Mouse (Mus musculus) lung, postnatal 10 days (tissue): ENCODE data around the gene Sox6.

Experiments used
- DNase-seq: peaks from one replicate; pipeline ENCODE4 v3.0.0; 2021

The Sox6 gene

GRCm38 (mm10) chr7:115474115-115474514 lies 564.5 kb downstream of the Sox6 start:
- no peak for DNase-seq

DNA sequence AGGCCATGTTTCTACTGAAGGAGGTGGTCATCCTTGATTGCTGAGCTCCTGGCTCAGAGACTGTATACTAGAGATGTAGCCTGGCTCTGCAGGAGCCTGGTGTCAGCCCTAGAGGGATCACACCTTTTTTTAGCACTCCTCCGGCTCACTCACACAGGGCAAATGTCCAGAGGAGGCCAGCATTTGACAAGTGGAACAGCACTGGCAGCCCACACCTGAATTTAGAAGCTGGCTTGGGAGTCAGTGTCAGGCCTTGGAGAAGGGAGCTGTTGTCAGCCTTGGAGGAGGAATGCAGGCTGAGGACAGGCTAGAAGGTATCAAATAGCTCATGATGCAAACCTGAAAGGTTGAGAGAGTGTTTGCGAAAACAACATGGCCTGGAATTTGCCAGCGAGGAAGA lies 565.7 kb downstream of the Sox6 start:
- DNase-seq, result no peak

- DNase-seq, result no peak
Measured at GRCm38 (mm10) chr7:115471521-115471920, 567.1 kb downstream of the Sox6 start.

GRCm38 (mm10) chr7:115466811-115467210 lies 571.8 kb downstream of the Sox6 start:
- peak; percentile 28 for DNase-seq

- no peak for DNase-seq
Measured at GRCm38 (mm10) chr7:115463367-115463766, 575.2 kb downstream of the Sox6 start.

GRCm38 (mm10) chr7:115462276-115462675 lies 576.3 kb downstream of the Sox6 start:
- peak; percentile 11 for DNase-seq

DNA sequence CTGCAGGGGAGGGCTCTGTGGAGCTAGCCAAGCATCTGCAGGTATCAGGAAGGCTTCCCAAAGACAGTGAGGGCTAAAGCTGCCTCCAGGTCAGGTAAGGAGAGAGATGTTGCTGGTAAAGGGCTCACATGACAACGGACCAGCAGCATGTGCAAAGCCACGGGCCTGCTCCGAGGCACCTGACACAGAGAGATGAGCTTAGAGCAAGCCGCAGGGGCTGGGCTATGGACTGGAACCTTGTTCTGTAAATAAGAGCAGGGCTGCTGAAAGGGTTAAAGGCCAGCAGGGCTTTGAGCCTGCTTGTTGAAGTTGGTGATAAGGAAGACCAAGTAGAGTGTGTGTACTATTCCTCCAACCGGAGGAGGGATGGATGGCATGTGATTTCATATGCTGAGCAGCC lies 583.6 kb downstream of the Sox6 start:
- no peak for DNase-seq

GRCm38 (mm10) chr7:115453713-115454073 lies 584.9 kb downstream of the Sox6 start:
- no peak for DNase-seq

DNA sequence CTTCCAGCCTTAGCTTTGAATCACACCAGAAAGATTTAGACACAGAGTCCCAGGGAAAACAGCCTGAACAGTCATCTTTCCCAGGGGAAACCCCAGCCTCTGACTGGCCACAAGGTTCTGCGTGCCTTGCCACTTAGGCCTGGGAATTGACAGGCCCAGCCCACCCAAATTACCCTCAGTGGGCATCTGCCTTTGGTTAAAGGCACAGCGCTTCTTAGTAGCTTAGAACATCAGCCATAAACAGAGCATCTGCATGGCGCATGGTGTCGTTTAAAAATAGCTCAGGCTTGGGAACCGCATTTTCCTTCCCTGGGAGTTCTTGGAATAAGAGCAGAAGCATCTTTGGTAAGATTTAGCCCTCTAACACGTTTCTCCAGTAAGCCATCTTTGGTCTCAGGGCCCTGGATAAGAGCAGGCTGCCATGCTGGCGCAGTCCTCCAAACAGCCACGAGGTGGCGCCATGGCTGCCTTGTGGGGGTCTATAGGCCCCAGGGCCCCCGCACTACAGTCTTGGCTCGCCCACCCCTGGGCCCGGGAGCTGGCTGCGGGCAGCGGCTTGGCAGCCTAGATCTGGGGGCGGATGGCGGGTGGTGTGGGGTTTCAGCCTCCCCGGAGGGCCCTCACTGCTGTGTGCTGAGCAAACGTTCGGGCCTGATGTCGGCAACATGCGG lies 585.4 kb downstream of the Sox6 start:
- peak; percentile 68 for DNase-seq

GRCm38 (mm10) chr7:115450431-115451195 lies 588.0 kb downstream of the Sox6 start:
- DNase-seq, result peak; percentile 23

- no peak for DNase-seq
Measured at GRCm38 (mm10) chr7:115448403-115449025, 590.1 kb downstream of the Sox6 start.

DNA sequence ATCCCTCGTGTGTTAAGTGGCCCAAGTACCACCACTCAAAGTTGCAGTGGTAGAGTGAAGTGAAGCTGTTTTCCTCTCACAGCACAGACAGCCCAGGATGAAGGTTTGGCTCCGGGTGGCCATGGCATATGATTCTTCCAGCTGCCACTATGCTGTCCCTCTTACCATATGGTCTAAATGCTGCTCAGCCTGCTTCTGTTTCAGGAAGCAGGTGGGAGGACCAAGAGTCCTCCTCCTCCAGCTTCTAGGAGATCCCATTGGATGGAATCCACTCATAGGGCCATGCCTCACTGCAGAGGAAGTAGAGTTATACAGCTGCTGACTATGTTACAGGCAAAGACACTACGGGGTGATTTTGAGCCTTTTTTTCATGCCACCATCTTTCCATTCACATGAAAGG lies 591.5 kb downstream of the Sox6 start:
- DNase-seq, result no peak

GRCm38 (mm10) chr7:115446481-115447016 lies 592.0 kb downstream of the Sox6 start:
- peak; percentile 25 for DNase-seq

GRCm38 (mm10) chr7:115426161-115426982 lies 612.2 kb downstream of the Sox6 start:
- DNase-seq, result peak; percentile 33

- DNase-seq, result no peak
Measured at GRCm38 (mm10) chr7:115422828-115423227, 615.8 kb downstream of the Sox6 start.

- DNase-seq, result no peak
Measured at GRCm38 (mm10) chr7:115420960-115421359, 617.6 kb downstream of the Sox6 start.
